Mouse (Mus musculus): ENCODE data around the gene Pelp1.

DNA sequence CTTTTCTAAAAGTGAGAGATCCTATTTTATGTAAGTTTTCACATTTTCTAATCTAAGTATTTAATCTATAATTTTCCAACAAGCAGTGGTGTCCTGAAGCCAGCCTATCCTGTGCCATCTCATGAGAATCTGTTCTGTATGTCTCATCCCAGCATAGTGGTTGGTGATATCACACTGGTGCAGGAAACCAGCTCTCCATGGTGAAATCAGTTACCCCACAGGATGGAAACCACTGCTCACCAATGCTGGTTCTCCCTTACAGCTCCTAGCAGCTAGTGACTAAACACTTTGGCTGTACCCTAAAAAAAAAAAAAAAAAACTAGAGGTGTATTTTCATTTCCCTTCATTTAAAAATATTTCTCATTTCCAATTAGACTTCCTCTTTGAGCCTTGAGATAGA, 37.4 kb downstream of the Pelp1 start:
- no peak for TF ChIP-seq CTCF (IDR thresholded peaks at IDR 0.05; ENCODE audit: low read depth)
- no peak for TF ChIP-seq EP300 (IDR thresholded peaks at IDR 0.05; ENCODE audit: low read depth)
